Mouse (Mus musculus) NIH3T3 (cell line): ENCODE data around the gene Emp2.

Experiments
- DNase-seq: peaks from one replicate; pipeline ENCODE4 v3.0.0-alpha.2; 2012; ENCODE audit warnings: low read depth

Gene Emp2

DNA sequence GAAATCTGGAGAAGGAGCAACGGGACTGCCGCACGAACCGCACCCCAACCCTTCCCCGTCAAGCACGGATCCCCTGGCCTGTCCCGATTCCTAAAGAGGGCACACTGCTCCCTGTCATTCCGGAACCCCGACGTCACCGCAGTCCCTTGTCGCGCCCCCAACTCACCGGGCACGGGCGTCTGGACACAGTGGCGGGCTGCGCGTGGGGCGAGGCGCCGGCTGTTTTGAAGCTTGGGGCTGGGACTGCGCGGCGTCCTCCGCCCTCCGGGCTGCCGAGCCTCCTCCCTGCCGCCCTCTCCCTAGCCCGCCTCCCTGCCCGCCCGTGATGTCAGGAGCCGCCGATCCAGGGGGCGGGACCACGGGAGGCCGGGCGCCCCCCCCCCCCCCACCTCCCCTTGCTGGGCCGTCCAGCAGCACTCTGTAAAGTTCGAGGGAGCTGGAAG, at the start of gene Emp2:
Emp2 (minus strand) TSS at position 323 of the 443 bp plus-strand sequence.
- DNase-seq, result peak; percentile 89

DNA sequence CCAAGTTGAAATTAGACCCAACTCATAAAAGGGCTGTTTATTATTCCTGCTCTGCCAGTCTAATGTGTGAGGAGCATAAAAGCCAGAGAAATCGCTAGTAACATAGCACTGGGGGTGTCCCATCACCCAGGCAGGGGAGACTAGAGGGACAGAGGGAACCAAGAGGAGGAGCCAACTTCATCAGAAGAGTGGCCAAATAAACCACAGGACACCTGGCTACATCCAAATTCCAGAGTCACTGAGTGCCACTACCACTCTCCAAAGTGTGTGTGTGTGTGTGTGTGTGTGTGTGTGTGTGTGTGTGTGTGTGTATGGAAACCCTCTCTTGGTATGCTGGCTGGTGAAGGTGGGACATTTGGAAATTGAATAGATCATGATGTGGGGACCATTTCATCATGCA, 49.3 kb upstream of the Emp2 start:
- no peak for DNase-seq

DNA sequence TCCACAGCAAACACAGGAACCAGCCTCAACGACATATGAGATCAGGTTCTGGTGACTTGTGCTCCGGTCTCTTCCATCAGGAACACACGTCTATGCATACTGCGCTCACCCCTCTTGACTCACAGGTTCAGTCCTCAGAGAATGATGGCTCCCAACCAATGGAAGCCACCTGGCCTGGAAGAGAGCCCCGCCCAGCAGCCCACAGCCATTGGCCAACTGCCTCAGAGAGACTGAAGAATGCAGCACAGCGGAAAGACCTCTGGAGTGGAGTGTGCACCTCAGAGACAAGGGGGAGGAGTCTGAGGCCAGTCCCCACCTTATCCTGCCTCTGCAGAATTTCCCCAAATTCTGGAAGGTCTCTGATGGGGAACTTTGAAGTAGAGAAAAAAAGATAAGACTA, 45.5 kb upstream of the Emp2 start:
- DNase-seq, result no peak

DNA sequence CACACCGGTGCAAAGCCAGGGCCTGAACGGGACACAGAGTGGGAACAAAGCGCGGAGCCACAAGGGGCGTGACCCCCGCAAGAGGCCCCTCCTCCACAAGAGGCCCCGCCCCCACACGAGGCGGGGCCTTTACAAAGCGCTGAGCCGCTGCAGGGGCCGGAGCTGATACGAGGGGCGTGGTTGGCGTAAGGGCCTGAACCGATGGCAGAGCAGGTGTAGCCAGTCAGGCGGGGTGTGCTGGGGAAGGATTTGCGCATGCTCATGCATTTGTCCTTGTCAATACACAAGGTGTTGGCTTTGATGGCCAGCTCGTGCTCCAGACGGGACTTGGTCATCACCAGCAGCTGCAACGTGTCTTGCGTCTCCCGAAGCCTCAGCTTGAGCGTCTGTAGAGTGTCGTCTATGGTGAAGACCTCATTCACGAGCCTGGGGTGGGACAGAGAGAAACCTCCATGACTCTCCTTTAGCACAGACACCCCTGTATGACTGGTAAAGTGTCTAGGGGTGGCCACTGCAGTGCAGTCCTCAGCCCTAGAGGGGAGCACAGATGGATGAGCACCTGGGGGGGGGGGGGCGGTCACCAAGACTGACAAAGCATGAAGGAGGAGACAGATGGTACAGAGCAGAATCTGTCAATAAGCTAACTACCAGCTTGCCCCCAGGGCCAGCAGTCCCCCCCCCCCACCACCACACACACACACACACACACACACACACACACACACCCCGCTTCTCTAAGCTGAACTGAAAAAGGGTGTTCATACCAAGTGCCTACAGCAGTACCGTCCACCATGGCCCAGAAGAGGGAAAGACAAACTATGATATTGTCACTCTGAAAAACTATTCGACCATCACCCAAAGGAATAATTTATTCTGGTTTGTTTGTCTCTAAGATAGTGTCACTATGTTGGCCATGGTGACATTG, 44.5 kb upstream of the Emp2 start:
- DNase-seq, result no peak

DNA sequence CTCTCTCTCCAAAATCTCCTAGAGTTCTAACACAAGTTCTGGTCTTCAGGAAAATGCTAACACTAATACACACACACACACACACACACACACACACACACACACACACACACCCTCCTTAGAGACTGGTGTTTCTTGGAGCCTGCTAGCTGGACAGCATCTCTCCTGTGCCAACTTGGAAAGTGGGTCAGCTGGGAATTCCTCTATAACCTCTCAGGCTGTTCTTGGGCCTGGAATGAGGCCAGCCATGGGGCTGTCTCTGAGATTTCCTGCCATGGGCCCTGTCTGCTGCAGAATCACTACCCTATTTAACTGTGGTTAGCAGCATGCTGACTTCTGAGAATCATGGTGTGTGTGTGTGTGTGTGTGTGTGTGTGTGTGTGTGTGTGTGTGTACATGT, 41.2 kb upstream of the Emp2 start:
- peak; percentile 64 for DNase-seq

DNA sequence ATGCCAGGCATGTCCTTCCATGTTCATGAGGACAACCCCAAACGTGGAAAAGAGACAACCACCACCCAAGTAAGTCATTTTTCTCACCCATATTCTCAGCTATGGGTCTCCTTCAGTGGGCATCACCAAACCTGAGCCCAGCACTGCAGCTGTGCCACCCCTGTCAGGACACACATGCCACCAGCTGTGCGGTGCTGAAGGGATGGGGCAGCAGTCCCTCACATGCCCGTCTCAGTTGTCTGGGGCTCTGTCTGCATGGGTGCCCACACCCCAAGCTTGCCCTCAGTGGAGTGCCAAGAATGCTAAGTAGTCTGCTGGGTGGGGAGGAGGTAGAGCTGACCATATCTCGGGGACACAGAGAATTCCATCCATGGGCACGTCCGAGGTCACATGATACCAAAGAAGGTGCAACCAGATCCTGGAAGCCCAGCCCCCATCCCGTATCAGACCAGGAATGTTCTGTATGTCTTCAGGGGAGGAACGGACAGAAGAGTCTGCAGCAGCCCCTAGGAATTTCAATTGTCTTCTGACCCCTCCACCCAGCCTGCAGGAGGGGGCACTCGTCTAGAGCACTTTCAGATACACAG, 37.4 kb upstream of the Emp2 start:
- no peak for DNase-seq

DNA sequence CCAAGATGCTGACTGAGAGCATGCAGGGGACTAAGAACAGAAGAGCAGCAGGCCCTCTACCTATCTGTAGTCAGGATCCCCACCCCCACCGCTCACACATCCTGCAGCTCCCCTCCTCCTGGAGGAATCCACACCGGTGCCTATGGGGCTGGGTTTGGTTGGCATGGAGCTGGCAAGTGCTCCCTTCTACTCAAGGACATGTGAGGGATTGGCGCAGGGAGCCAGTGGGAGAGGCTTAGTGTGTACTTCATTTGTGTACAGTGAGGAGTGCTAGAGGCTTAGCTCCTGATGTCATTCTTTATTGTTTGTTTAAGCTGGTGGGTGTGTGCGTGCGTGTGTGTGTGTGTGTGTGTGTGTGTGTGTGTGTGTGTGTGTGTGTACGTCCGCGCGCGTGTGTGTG, 36.1 kb upstream of the Emp2 start:
- DNase-seq, result peak; percentile 44

DNA sequence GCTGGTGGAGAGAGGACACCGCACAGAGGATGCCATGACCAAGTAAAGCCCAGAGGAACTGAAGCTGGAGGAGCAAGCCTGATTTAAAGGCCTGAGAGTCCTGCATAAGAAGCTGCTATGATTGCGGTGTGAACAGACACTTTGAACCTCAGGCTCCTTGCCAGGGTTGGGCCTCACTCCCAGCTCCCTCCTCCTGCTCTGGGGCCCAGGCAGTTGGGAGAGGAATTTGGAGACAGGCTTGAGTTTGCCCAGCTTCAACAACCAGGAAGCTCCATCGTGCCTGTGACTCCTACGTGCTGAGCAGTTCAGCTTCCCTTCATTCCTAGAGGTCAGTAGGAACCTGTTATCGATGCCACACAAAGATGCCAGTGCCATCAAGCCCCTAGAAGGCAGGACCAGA, 35.7 kb upstream of the Emp2 start:
- DNase-seq, result peak; percentile 67

DNA sequence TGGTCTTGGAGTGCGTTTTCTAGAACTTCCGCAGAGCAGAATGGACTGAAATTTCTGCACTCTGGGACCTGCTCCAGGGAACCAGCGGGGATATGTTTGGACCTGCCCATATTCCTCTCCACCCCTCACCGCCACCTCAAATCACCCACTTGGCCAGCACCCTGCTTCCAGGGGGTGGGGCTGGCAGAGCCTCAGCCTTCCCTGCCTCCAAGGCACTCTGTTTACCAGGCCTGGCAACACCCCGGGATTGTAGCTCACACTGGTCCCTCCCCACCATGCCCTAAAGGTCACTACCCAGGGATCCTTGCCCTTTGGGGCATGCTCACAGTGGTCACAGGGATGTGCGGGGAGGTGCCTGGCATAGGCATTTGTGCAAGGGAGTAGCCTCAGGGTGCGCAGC, 33.8 kb upstream of the Emp2 start:
- no peak for DNase-seq

DNA sequence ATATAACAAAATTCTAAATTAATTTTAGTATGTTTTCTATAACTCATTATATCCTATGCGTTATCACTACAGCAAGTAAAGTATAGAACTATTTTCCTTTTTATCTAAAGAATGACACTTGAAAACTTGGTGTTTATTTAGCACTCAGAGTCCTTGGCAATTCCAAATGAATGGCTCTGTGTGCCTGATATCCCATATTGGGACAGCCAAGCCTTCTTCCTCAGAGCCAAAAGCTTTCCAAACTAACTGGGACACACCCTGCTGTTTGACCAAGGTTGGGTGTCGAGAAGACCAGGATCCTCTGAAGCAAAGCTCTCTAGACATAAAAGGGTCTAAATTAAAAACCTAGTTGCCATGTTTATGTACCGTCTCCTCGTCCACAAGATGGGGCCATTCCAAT, 27.3 kb upstream of the Emp2 start:
- no peak for DNase-seq

DNA sequence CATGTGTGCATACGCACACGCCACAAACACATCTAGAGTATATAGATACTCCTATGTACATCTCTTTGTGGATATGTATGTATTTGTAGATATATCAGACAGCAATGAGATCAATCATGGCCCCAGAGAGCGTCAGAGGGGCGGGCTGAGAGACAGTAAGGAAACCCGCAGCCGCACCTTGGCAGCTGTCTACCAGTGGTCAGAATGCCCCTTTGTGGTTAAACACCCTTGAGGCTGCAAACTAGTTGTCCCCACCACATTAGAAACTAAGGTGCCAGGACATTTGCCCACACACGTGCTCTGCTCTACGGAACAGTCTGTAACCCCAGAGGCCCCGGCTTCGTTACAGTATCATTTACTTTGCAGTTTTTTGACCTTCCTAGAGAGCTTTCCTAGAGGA, 26.2 kb upstream of the Emp2 start:
- DNase-seq, result no peak

DNA sequence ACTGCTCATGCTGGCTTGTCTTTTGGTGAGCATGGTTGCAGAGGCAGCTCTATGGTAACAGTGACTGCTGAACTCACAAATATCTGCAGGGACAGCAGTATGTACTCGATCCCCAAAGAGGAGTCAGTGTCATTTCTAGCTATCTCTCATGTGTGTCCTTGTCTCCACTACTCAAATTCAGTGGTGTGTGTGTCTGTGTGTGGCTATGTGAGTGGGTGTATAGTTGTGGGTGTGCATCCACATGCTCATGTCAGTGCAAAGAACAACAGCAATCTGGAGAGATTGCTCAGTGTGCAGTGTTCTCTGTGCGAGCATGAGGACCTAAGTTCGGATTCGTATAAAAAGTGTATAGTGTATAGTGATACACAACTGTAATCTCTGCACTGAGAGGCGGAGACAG, 24.8 kb upstream of the Emp2 start:
- DNase-seq, result no peak

DNA sequence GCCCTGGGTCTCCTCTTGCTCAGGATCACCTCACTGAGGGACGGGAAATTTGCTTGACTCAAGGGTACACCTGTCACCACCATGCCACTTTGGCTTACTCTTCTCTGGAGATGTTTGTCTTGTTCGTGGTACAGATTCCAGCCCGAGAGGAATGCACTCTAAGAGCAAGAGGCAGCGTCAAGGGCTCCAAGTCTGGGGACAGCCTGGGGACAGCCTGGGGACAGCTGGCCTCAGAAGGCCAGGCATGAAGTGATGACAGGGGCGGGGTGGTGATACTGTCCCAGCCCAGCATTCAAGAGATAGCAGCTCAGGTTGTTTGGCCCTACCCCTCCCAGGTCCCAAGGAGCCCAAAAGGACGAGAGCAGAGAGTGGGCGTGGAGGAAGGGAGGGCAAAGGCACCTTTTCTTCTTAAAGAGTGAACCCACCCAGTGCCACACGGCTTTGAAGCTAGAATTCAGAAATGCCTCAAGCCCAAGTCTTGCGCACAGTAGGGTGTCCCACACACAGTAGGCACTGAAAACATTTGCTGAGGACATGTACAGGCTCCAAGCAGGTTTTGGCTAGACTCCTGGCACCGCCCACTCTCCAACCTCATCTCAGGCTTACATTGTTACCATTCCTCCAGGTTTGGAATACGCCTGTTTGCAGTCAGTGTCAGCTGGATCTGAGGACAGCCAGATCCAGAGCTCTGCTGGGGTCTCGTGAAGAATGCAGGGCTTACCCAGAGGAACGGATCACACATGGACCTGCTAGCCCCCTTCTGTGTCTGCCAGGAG, 23.8 kb upstream of the Emp2 start:
- no peak for DNase-seq

DNA sequence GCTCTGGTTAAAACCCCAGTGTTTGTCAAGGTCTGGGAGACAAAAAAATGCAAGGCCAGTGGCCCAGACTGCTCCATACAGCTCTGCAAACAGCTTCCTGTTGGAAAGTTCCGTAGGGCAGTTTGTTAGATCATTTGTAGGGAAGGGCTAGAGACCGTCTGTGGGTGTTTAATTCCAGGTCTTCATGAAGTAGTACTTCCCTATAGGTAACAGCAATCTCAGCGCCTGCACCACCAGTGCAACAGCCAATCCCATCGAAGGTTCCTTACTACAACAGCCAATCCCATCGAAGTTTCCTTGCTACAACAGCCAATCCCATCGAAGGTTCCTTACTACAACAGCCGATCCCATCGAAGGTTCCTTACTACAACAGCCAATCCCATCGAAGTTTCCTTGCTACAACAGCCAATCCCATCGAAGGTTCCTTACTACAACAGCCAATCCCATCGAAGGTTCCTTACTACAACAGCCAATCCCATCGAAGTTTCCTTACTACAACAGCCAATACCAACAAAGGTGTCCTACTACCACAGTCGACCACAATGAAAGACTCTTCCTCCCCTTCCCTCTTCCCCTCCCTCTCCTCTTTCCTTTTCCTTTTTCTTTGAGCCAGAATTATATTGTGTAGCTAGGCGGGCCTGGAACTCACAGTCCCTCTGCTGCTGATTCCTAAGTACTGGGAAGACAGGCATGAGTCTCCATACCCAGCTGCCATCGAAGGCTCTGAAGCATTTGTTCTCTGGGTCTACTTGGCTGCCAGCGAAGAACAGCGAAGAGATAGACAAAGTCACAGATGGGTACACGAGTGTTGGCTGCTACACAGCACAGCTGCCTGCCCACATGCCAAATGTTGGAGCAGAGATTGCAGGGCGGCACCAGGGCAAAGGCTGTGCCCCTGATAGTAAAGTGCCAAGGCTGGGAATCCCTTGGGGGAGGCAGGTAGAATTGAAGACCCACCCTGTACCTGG, 23.0 kb upstream of the Emp2 start:
- no peak for DNase-seq

DNA sequence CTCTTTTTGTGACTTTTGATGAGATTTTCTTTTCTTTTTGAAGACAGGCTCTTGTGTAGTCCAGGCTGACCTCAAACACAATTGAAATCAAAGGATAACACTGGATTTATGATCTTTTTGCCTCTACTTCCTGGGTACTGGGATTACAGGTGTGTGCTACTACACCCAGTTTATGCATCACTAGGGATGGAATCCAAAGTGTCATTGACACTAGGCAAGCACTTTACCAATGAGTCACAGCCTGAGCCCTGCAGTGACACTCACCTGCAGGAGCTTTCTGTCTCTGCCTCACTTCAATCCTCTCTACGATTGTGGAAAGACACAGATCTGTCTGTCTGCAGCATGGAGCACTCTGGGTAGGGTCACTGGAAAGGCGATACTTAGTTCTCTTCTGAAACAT, 22.2 kb upstream of the Emp2 start:
- no peak for DNase-seq

DNA sequence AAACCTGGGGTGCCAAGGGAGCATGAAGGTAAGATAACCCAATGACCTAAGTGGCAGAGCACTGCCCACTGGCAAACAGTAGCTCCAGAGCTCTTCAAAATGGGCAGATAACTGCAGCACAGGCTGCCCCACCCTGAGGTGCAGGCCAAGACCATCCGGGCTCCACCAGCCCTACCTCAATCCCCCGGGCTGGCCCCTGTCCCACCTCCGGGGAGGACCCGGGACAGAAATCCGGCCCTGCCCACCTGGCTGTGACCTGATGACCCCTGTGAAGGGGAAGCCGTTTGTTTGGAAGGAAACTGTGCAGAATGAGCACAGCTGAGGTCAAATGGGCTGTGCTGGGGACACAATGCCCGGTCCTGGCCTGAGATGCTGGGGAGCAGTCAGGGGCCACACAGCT, 19.0 kb upstream of the Emp2 start:
- DNase-seq, result no peak

DNA sequence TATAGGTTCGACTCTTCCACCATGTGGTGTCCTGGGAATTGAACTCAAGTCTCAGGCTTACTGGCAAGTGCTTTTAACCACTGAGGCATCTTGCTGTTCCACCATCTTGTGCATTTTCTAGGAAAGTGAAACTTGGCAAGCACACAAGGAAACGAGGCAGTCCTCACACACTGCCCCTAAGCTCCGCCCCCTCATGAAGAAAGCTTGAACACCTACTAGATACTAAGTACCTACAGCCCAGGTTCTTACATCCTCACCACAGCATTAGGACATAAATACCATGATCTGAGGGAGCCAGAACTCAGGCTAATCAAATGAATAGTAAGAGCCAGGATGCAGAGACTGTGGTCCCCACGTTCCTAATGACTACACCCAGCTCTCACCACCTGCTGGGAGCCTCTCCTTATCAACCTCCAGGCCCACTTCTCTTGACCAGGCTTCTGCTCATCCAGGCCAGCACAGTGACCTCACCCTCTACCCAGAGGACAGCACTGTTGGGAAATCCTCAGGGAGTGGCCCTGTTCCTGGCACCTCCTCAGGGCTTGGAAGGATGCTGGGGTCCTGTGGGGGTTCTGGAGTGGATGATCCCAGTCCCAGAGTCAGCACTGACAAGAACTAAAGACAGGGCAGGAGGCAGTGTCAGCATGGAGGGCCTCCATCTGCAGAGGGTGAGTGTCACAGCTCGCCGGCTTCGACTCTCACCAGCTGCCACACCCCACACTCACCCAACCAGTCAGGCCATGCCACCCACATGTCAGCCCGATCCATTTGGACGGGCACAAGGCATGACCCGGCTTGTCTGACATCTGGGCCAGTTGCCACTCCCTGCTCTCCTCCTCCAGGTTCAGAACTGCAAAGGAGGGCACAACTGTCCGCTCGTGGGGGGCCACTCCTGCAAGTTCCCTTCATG, 17.1 kb upstream of the Emp2 start:
- peak; percentile 62 for DNase-seq

DNA sequence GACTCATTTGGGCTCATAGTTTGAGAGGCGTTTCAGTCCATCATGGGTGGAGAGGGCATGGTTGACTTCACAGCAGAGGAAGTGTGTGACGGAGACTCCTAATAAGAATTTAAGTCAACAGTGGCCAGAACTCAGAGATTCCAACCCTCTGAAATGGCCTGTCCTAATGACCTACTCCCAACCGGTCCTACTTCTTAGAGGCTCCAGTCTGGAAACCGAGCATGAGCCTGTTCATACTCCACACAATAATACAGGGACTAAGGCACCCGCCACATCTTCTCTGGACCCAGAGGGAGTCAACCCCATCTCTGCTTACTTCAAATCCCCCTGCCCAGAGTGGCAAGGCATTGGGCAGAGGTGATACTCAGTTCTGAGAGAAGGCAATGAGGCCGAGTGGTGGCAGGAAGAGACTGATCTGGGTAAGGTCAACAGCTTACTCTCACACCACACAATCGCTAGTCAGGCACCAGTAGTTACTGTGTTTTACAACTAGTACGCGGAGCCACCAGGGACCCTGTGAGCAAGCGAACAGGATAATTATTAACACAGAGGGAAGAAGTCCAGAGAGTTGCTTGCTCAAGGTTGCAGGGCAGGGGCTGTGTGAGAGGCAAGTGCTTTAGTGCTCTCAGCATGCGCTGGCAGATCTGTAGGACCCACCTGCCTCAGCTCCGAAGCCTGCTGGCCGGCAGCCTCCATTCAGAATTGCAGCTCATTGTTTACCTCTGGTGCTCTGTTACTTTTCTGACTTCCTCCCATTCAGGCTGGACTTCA, 14.0 kb upstream of the Emp2 start:
- DNase-seq, result no peak

DNA sequence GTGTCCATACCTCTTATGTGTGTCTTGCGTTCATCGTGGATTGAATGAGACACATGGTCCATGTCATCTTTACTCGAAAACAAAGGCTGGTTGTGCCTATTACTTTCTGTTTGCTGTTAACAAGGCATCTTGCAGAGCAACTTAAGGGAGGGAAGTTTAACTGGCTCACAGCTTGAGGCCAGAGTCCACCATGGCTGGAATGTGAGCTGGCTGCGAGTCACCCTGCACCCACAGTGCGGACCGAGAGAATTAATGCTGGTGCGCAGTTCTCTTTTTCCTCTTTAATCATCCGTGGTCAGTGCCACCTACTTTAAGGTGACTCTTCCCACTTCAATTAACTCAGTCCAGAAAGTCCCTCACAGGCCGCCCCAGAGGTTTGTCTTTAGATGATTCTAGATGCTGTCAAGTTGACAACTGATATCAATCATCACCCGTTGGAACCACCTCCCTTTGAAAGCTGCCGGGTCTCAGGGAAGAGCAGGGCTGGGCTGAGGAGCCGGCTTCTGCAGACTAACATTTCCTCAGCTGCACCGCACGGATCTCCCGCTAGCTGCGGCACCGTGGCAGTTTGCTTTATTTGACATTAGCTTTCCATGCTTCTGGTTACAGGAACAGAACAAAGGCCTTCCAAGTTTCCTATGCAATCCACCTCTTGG, 6.3 kb upstream of the Emp2 start:
- DNase-seq, result peak; percentile 34
